ENCODE assay signal across 22 mouse cellular contexts in genomic region chr9:25376209-25376608, GRCm38 (mm10).
DNase-seq lines count a peak whose midpoint lies in the region; ATAC-seq and TF ChIP-seq lines count a peak whose summit lies in the region.
"Had no signal": no experiment of that assay in that cellular context is flagged by ENCODE, and none has a peak within 500 bp of the region (broad histone marks: within the 10 kb centered on the region; RNA-seq: fewer than 3 reads in every experiment).

No protein-coding gene starts in this region.

- no peak for TF ChIP-seq POLR2A in liver, adult 2 months (IDR thresholded peaks at IDR 0.05; ENCODE audit: extremely low read depth, insufficient read depth, low read length)

- no peak overlapping the region for H3K27ac ChIP-seq in liver, adult 2 months (replicated peaks; ENCODE audit: insufficient read depth, low read depth, low read length)
- H3K27ac ChIP-seq in liver, embryonic 11.5 days (ENCODE audit: low read depth, low read length), result no peak overlapping the region
- H3K27ac ChIP-seq in forebrain, embryonic 15.5 days (replicated peaks), result no peak overlapping the region
- H3K27ac ChIP-seq: embryonic facial prominence, embryonic 13.5 days; embryonic facial prominence, embryonic 15.5 days; forebrain, embryonic 10.5 days; forebrain, embryonic 12.5 days had no signal

- DNase-seq in liver, adult 2 months (ENCODE audit: extremely low read depth, low read depth, low spot score), result peak; percentile 93
- DNase-seq in liver, embryonic 11.5 days (ENCODE audit: low spot score), result no peak
- DNase-seq in lung, postnatal 36 days, result peak; percentile 21
- no peak for DNase-seq in lung, postnatal 4 days
- DNase-seq: adrenal gland, adult 2 months; adrenal gland, postnatal 10 days; adrenal gland, postnatal 25 days; cerebellum, adult 11 months; cerebellum, adult 18-20 months; cerebellum, adult 8-10 months; cerebellum, adult 9-11 months; cerebellum, postnatal 14 days; cerebellum, postnatal 36 days; embryo, embryonic 11 days; forebrain, postnatal 0 days had no signal

- H3K9me3 ChIP-seq in liver, embryonic 11.5 days (ENCODE audit: control insufficient read depth, low read length), result no peaks in the 10 kb centered on the region
- H3K9me3 ChIP-seq in forebrain, embryonic 15.5 days, result no peaks in the 10 kb centered on the region
- H3K9me3 ChIP-seq: embryonic facial prominence, embryonic 13.5 days; embryonic facial prominence, embryonic 15.5 days; forebrain, embryonic 10.5 days; forebrain, embryonic 12.5 days had no signal

- 6% methylated on average over 1 of the region's 1 CpGs for WGBS in liver, adult 2 months
- WGBS in liver, embryonic 11.5 days, result 45% methylated on average over 1 of the region's 1 CpGs
- 50% methylated on average over 1 of the region's 1 CpGs for WGBS in forebrain, embryonic 15.5 days

- H3K9ac ChIP-seq in liver, adult 2 months (ENCODE audit: low read depth, low read length), result no peak overlapping the region
- no peak overlapping the region for H3K9ac ChIP-seq in liver, embryonic 11.5 days (ENCODE audit: low read depth, low read length)
- H3K9ac ChIP-seq in forebrain, embryonic 15.5 days (replicated peaks), result no peak overlapping the region
- H3K9ac ChIP-seq: embryonic facial prominence, embryonic 13.5 days; embryonic facial prominence, embryonic 15.5 days; forebrain, embryonic 12.5 days; forebrain, postnatal 0 days had no signal

- ATAC-seq in liver, embryonic 11.5 days (replicated peaks; ENCODE audit: low FRiP score), result no peak
- ATAC-seq in forebrain, embryonic 15.5 days (replicated peaks), result no peak
- ATAC-seq: forebrain, embryonic 14.5 days; forebrain, postnatal 0 days had no signal

- no peak overlapping the region for H3K4me2 ChIP-seq in liver, embryonic 11.5 days
- no peak overlapping the region for H3K4me2 ChIP-seq in forebrain, embryonic 15.5 days (replicated peaks)
- H3K4me2 ChIP-seq: embryonic facial prominence, embryonic 13.5 days; embryonic facial prominence, embryonic 15.5 days; forebrain, embryonic 12.5 days had no signal

- TF ChIP-seq CTCF in liver, adult 2 months (IDR thresholded peaks at IDR 0.05; ENCODE audit: low read depth, low read length), result no peak

- H3K27me3 ChIP-seq in liver, adult 2 months (ENCODE audit: control insufficient read depth, insufficient read depth, low read length), result no peaks in the 10 kb centered on the region
- H3K27me3 ChIP-seq in liver, embryonic 11.5 days (replicated peaks; ENCODE audit: control insufficient read depth, insufficient read depth, low read length), result no peaks in the 10 kb centered on the region
- H3K27me3 ChIP-seq in forebrain, embryonic 15.5 days, result no peaks in the 10 kb centered on the region
- H3K27me3 ChIP-seq: embryonic facial prominence, embryonic 13.5 days; embryonic facial prominence, embryonic 15.5 days; forebrain, embryonic 12.5 days had no signal

- H3K4me3 ChIP-seq in liver, adult 2 months (ENCODE audit: insufficient read depth, low read depth, low read length), result no peak overlapping the region
- H3K4me3 ChIP-seq in liver, embryonic 11.5 days (ENCODE audit: low read depth, low read length), result no peak overlapping the region
- no peak overlapping the region for H3K4me3 ChIP-seq in forebrain, embryonic 15.5 days
- H3K4me3 ChIP-seq: embryonic facial prominence, embryonic 13.5 days; embryonic facial prominence, embryonic 15.5 days; erythroblast, embryonic 14.5 days; forebrain, embryonic 10.5 days; forebrain, embryonic 12.5 days had no signal

- no peaks in the 10 kb centered on the region for H3K36me3 ChIP-seq in liver, adult 2 months (ENCODE audit: control insufficient read depth, insufficient read depth, low read length)
- no peaks in the 10 kb centered on the region for H3K36me3 ChIP-seq in liver, embryonic 11.5 days (ENCODE audit: control insufficient read depth, insufficient read depth, low read length)
- no peaks in the 10 kb centered on the region for H3K36me3 ChIP-seq in forebrain, embryonic 15.5 days
- H3K36me3 ChIP-seq: embryonic facial prominence, embryonic 13.5 days; embryonic facial prominence, embryonic 15.5 days; forebrain, embryonic 10.5 days; forebrain, embryonic 12.5 days had no signal

- no peaks in the 10 kb centered on the region for H3K79me2 ChIP-seq in liver, adult 2 months (ENCODE audit: control insufficient read depth, insufficient read depth, low read length)

- H3K4me1 ChIP-seq in liver, adult 2 months (ENCODE audit: control insufficient read depth, insufficient read depth, low read length), result no peaks in the 10 kb centered on the region; the same call in 1 of the 2 replicates
- no peaks in the 10 kb centered on the region for H3K4me1 ChIP-seq in liver, embryonic 11.5 days (replicated peaks; ENCODE audit: control insufficient read depth, insufficient read depth, low read length)
- peaks cover 15% of the 10 kb centered on the region for H3K4me1 ChIP-seq in forebrain, embryonic 15.5 days
- H3K4me1 ChIP-seq: embryonic facial prominence, embryonic 15.5 days had no signal

Comparison
In these comparisons a context has a peak if more than half of its experiments do, and no peak if none do; other contexts are left out.
1. DNase-seq: peak in liver, adult 2 months (single experiment) and lung, postnatal 36 days (single experiment); none in liver, embryonic 11.5 days (single experiment) and lung, postnatal 4 days (0 of 2).